Mouse (Mus musculus): ENCODE measurements around the gene Otop3. TPM values are rescaled to one million over a fixed set of nuclear protein-coding genes. Genes with fewer than 3 reads are reported as not detected.

Gene Otop3
- total and polyA plus RNA-seq, 3 experiments = not detected

DNA sequence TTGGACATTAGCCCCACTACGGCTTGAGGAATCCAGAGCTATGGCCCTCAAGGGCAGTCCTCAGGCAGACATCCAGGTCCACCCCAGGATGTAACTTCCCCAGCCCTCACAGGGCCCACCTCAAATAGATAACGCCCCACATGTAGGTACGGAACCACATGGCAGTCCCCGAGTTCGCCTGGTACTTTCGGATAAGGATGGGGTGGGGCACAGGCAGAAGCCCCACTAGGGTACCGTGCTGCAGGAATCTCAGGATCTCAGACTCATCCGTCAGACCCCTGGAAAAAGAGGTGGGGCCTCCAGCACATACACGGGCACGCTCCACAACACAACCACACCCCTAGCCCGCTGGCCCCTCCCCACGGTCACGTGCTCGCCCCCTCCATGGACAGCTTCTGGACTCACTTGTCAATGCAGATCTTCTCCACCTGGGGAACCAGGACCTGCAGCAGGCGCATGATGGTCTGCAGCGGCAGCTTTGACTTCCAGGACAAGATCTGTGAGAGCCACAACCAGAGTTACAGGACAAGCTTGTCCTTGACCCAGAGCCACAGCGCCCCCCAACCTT lies 14.2 kb downstream of the Otop3 start:
- 60% methylated on average over 17 of the region's 17 CpGs for WGBS

DNA sequence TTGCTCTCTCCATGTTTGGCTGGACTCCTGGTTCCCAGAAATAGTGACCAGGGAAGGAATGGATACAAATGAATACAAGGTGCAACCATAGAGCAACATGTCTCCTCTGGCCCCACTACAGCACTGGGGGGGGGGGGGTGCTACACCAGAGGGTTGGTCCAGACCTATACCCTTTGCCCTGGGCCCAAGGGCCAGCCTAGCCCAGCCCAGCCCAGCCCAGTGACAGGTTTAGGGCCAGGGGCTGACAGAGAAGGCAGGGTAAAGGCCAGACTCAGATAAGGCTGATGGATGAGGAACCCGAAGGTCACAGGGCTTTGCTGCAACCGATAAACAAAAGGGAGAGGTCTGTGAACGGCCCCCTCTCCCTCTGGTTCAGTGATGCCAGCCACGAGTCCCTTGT lies 15.4 kb downstream of the Otop3 start:
- H3K4me3 ChIP-seq = no peak overlapping the region
- no peaks in the 10 kb centered on the region for H3K4me1 ChIP-seq (ENCODE audit: control insufficient read depth, insufficient read depth, low read length)
- WGBS = 62% methylated on average over 4 of the region's 4 CpGs
- intact Hi-C loops (cut with DNase I) = loop anchor here (5.0 kb wide), 1 partner anchor 38 kb away; no protein-coding TSS in a partner anchor
- no peak overlapping the region for H3K9ac ChIP-seq (ENCODE audit: low read depth, low read length)
- no peak for TF ChIP-seq CTCF (IDR thresholded peaks at IDR 0.05)
- no peak for TF ChIP-seq POLR2A (IDR thresholded peaks at IDR 0.05; ENCODE audit: insufficient read depth, low read depth, low read length)
- no peak for TF ChIP-seq EP300 (IDR thresholded peaks at IDR 0.05; ENCODE audit: insufficient read depth, low read depth, low read length)
- no peaks in the 10 kb centered on the region for H3K36me3 ChIP-seq (ENCODE audit: control insufficient read depth, insufficient read depth, low read length)
- H3K27ac ChIP-seq = no peak overlapping the region
- H3K27me3 ChIP-seq (ENCODE audit: control insufficient read depth, insufficient read depth, low read length) = no peaks in the 10 kb centered on the region; the same call in 1 of the 2 replicates
- DNase-seq = no peak
- H3K79me2 ChIP-seq (replicated peaks; ENCODE audit: control insufficient read depth, insufficient read depth, low read length) = no peaks in the 10 kb centered on the region

More for the DNA sequence above, 14.2 kb downstream of the Otop3 start:
- H3K4me1 ChIP-seq (ENCODE audit: control insufficient read depth, insufficient read depth, low read length) = no peaks in the 10 kb centered on the region
- no peaks in the 10 kb centered on the region for H3K79me2 ChIP-seq (replicated peaks; ENCODE audit: control insufficient read depth, insufficient read depth, low read length)
- no peaks in the 10 kb centered on the region for H3K36me3 ChIP-seq (ENCODE audit: control insufficient read depth, insufficient read depth, low read length)
- H3K4me3 ChIP-seq = no peak overlapping the region
- intact Hi-C loops (cut with DNase I) = no loop called here
- no peaks in the 10 kb centered on the region; the same call in 1 of the 2 replicates for H3K27me3 ChIP-seq (ENCODE audit: control insufficient read depth, insufficient read depth, low read length)
- H3K9ac ChIP-seq (ENCODE audit: low read depth, low read length) = no peak overlapping the region
- TF ChIP-seq CTCF (IDR thresholded peaks at IDR 0.05) (no peak), EP300 (IDR thresholded peaks at IDR 0.05; ENCODE audit: insufficient read depth, low read depth, low read length) (no peak), POLR2A (IDR thresholded peaks at IDR 0.05; ENCODE audit: insufficient read depth, low read depth, low read length) (no peak)
- no peak overlapping the region for H3K27ac ChIP-seq
- DNase-seq = no peak

DNA sequence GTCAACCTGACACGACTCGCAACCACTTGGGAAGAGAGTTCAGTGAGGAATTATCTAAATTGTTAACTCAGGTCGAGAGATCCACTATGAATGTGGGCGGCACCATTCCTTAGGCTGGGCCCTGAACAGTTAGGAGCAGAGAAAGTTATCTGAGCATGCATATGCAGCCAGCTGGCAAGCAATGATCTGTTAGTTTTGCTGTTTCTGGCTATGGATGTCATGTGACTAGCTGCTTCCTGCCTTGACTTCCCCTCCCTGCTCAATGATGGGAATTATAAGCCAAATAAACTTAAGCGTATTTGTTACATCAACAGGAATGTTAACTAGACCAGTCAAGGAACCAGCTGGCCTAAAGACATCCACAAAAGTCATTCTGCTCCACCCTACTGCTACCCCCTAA lies 18.8 kb downstream of the Otop3 start:
- no peaks in the 10 kb centered on the region for H3K4me1 ChIP-seq (ENCODE audit: control insufficient read depth, insufficient read depth, low read length)
- no peak for DNase-seq
- H3K27me3 ChIP-seq (ENCODE audit: control insufficient read depth, insufficient read depth, low read length) = no peaks in the 10 kb centered on the region
- no peaks in the 10 kb centered on the region for H3K36me3 ChIP-seq (ENCODE audit: control insufficient read depth, insufficient read depth, low read length)
- no peak overlapping the region for H3K4me3 ChIP-seq
- H3K9ac ChIP-seq (ENCODE audit: low read depth, low read length) = no peak overlapping the region
- no peaks in the 10 kb centered on the region for H3K79me2 ChIP-seq (replicated peaks; ENCODE audit: control insufficient read depth, insufficient read depth, low read length)
- intact Hi-C loops (cut with DNase I) = loop anchor here (5.0 kb wide), 1 partner anchor 41 kb away; no protein-coding TSS in a partner anchor
- TF ChIP-seq EP300 (IDR thresholded peaks at IDR 0.05; ENCODE audit: insufficient read depth, low read depth, low read length) = no peak
- TF ChIP-seq POLR2A (IDR thresholded peaks at IDR 0.05; ENCODE audit: insufficient read depth, low read depth, low read length) = no peak
- TF ChIP-seq CTCF (IDR thresholded peaks at IDR 0.05) = no peak
- H3K27ac ChIP-seq = no peak overlapping the region
- 79% methylated on average over 5 of the region's 5 CpGs for WGBS

DNA sequence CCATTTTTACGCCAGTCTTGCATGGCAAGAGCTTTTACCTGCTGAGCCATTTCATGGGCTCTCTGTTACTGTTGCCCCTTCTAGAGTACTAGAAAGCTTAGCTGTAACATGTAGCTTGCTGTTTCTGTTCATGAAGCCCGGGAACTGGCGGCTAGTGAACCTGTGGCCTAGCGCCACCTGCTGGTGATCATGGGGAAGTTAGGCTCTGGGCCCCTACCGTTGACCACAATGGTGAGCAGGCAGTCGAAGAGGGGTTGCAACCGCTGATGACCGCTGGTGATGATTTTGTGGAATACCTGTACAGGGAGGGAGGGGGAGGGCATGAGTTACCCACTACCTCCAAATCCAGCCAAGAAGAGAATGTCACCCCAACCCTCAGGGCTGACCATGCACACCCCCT lies 19.7 kb downstream of the Otop3 start:
- no peaks in the 10 kb centered on the region; the same call in 1 of the 2 replicates for H3K4me1 ChIP-seq (ENCODE audit: control insufficient read depth, insufficient read depth, low read length)

DNA sequence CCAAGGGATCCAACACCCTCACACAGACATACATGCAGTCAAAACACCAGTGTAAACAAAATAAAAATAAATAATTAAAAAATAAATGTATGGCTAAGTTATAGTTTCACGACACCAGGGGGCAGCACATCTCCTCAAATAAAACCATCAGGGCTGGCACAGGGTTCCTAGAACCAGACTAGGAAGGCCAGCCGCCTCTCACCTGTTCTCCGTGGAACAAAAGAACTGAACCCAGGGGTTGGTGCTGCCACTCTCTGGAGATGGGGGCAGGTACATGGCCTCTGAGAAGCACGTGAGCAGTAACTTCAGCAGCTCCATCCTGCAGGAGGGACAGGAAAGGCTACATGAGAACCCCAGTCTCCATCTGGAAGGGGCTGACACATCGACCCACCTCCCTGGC lies 23.9 kb downstream of the Otop3 start:
- H3K36me3 ChIP-seq (ENCODE audit: control insufficient read depth, insufficient read depth, low read length) = no peaks in the 10 kb centered on the region
- TF ChIP-seq POLR2A (IDR thresholded peaks at IDR 0.05; ENCODE audit: insufficient read depth, low read depth, low read length) (no peak), EP300 (IDR thresholded peaks at IDR 0.05; ENCODE audit: insufficient read depth, low read depth, low read length) (no peak), CTCF (IDR thresholded peaks at IDR 0.05) (peak; percentile 84)
- H3K4me1 ChIP-seq (ENCODE audit: control insufficient read depth, insufficient read depth, low read length) = no peaks in the 10 kb centered on the region; the same call in 1 of the 2 replicates
- no peaks in the 10 kb centered on the region for H3K79me2 ChIP-seq (replicated peaks; ENCODE audit: control insufficient read depth, insufficient read depth, low read length)
- no peak overlapping the region for H3K9ac ChIP-seq (ENCODE audit: low read depth, low read length)
- DNase-seq = peak; percentile 66 to 79
- intact Hi-C loops (cut with DNase I) = loop anchor here (1.0 to 5.0 kb wide), 3 partner anchors 44 to 116 kb away; partner anchors contain the start of gene Mrpl58
- no peak overlapping the region for H3K27ac ChIP-seq
- 6% methylated on average over 5 of the region's 5 CpGs for WGBS
- H3K27me3 ChIP-seq (ENCODE audit: control insufficient read depth, insufficient read depth, low read length) = no peaks in the 10 kb centered on the region
- H3K4me3 ChIP-seq = no peak overlapping the region

More for the DNA sequence above, 19.7 kb downstream of the Otop3 start:
- peak; percentile 66 to 73 for DNase-seq
- no peak overlapping the region for H3K4me3 ChIP-seq
- H3K79me2 ChIP-seq (replicated peaks; ENCODE audit: control insufficient read depth, insufficient read depth, low read length) = no peaks in the 10 kb centered on the region
- no peaks in the 10 kb centered on the region for H3K36me3 ChIP-seq (ENCODE audit: control insufficient read depth, insufficient read depth, low read length)
- no peaks in the 10 kb centered on the region for H3K27me3 ChIP-seq (ENCODE audit: control insufficient read depth, insufficient read depth, low read length)
- TF ChIP-seq POLR2A (IDR thresholded peaks at IDR 0.05; ENCODE audit: insufficient read depth, low read depth, low read length) (no peak), EP300 (IDR thresholded peaks at IDR 0.05; ENCODE audit: insufficient read depth, low read depth, low read length) (peak; percentile 64; the same call in 1 of the 2 replicates), CTCF (IDR thresholded peaks at IDR 0.05) (peak; percentile 97)
- no peak overlapping the region for H3K9ac ChIP-seq (ENCODE audit: low read depth, low read length)
- intact Hi-C loops (cut with DNase I) = loop anchor here (1.0 to 5.0 kb wide), 3 partner anchors 32 to 151 kb away; partner anchors contain the start of gene Ush1g
- 13% methylated on average over 8 of the region's 8 CpGs for WGBS
- H3K27ac ChIP-seq = no peak overlapping the region

DNA sequence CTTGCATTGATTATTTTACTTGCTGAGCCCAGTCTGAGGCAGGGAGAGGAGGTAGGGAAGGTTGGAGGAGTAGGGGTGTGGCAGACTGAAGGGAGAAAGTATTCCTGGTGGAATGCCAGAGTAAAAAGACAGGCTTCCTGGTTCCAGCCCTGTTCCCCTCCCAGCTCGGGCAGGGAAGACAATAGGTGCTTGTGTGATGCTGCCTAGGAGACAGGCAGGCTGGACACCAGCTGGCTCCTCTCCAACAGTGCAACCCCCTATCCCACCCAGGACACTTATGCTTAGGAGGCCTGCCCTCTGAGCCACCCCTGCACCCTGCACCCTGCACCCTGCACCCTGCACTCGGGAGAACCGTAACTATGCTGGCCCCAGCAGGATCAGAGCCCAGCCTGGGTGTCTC lies 24.8 kb downstream of the Otop3 start:
- H3K27ac ChIP-seq = no peak overlapping the region
- WGBS = 50% methylated on average over 3 of the region's 3 CpGs
- intact Hi-C loops (cut with DNase I) = loop anchor here (2.0 to 5.0 kb wide), 2 partner anchors 44 to 68 kb away; partner anchors contain the start of gene Mrpl58

More for the DNA sequence above, 24.8 kb downstream of the Otop3 start:
- TF ChIP-seq CTCF (IDR thresholded peaks at IDR 0.05) (no peak), POLR2A (IDR thresholded peaks at IDR 0.05; ENCODE audit: insufficient read depth, low read depth, low read length) (no peak), EP300 (IDR thresholded peaks at IDR 0.05; ENCODE audit: insufficient read depth, low read depth, low read length) (no peak)
- Histone ChIP-seq H3K27me3 (ENCODE audit: control insufficient read depth, insufficient read depth, low read length) (no peaks in the 10 kb centered on the region), H3K4me1 (ENCODE audit: control insufficient read depth, insufficient read depth, low read length) (no peaks in the 10 kb centered on the region; the same call in 1 of the 2 replicates), H3K36me3 (ENCODE audit: control insufficient read depth, insufficient read depth, low read length) (no peaks in the 10 kb centered on the region), H3K4me3 (no peak overlapping the region), H3K79me2 (replicated peaks; ENCODE audit: control insufficient read depth, insufficient read depth, low read length) (no peaks in the 10 kb centered on the region), H3K9ac (ENCODE audit: low read depth, low read length) (no peak overlapping the region)
- no peak for DNase-seq
